Mouse (Mus musculus): ENCODE results near the gene Oprm1. TPM values are rescaled to one million over a fixed set of nuclear protein-coding genes. Genes with fewer than 3 reads are reported as not detected.

Oprm1 gene
- not detected for polyA plus RNA-seq (2014; fragmentation: Illumina TruSeq; extraction: RNeasy Lipid Tissue Mini Kit (QIAGEN cat#74804); ENCODE audit: low read depth, low replicate concordance)

DNA sequence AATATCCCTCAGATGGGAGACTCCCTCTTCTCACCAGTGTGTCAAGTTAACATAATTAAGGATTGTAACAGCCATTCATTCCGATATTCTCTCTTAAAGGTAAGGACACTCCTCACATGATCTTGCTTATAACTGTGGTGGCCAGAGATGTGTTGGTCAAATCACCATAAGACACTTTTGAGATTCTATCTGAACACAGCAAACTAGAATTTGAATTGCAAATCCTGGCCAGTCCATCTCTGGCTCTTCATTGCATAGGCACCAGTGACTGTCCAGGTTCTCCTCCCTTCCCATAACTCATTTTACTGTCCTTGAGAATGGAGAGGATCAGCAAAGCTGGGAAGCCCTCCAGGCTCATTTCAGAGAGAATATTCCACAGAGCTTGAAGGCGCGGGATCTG lies at the start of gene Oprm1:
Gene Oprm1, plus strand, starts transcription at position 301 of the 400 bp plus-strand sequence.

DNA sequence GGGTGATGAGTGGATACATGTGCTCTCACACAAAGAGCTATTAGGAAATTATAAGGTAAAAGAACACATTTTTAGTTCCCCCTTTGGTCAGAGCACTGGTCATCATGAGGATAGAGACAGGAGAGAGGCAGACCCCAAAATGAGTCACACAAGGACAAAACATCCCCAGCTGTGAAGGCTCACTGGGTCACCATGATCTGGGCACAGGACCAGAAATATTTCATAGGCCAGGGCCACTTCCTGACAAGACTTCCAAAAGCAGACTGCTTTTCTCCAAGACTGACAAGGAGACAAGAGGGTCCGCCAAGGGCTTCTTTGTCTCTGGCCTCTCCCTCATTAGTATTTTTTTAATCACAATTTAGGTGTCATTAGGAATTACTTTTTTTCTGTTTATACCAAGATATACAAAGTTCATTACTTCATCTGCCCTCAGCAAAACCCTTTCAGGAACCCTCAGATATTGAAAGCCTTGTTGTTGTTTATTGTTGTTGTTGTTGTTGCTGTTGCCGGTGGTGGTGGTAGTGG lies 3.0 kb downstream of the Oprm1 start, which contains the start of gene Gm10945:
Gene Gm10945, minus strand, starts transcription at position 475 of the 525 bp plus-strand sequence.

DNA sequence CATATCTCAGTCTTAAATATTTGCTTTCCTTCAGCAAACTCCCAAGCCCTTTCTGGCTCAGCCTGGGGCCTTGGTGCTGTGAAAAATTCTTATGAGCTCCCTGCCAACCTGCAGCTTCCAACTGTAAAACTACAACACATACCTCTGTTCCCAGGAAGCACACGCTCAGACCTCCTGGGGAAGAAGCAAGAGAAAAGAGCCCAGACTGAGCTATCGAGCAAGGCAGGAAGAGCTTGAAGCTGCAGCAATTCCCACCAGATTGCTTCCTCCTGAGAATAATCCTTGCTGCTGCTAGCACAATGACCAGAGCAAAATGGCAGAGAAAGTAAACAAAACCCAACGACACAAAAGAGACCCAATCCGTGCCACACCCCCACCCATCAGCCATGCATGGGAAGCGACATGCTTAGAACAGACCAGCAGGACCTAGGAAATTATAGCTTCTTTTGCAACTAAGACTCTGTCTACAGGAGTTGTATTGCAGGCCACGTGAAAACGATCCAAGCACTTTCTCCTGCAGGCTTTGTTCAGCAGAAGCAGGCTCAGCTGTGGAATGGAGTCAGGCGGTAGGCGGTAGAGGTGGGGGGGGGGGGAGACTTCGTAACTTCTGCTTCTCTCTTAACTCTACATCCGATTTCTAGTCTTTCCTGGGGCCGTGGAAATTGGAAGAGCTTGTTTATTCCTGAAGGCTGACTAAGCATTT lies 294.2 kb downstream of the Oprm1 start, which contains the start of gene Ipcef1:
Gene Ipcef1, minus strand, starts transcription at position 164 of the 703 bp plus-strand sequence.

Other genes starting within 250 kb of the Oprm1 start
- not detected for gene Gm10945, start 3.3 kb downstream of the Oprm1 start, polyA plus RNA-seq (2014; fragmentation: Illumina TruSeq; extraction: RNeasy Lipid Tissue Mini Kit (QIAGEN cat#74804); ENCODE audit: low read depth, low replicate concordance)